Mouse (Mus musculus) limb, embryonic 14.5 days (tissue): Measurements from ENCODE around the gene Adh1. TPM values are rescaled to one million over a fixed set of nuclear protein-coding genes. Genes with fewer than 3 reads are reported as not detected.

Experiments used
- ATAC-seq: fragments of 200-750 bp; cut with Nextera tagmentation; 2 replicates; pipeline ENCODE4 v1.8.0; 2017; ENCODE audit warnings: low read depth, moderate number of reproducible peaks, moderate TSS enrichment; ENCODE audit not compliant: low FRiP score
- DNase-seq: peaks from one replicate; pipeline ENCODE4 v3.0.0-alpha.2; 2015; ENCODE audit warnings: low spot score
- H3K27ac ChIP-seq: fragments of 300-500 bp; sonication (generic); replicated peaks from 2 replicates; pipeline ENCODE4 v1.5.1; 2014; ENCODE audit warnings: low read depth, mild to moderate bottlenecking, low read length, moderate library complexity, mixed read lengths
- H3K27me3 ChIP-seq: fragments of 300-500 bp; sonication (generic); 2 replicates; pipeline ENCODE4 v1.6.1; 2014; ENCODE audit warnings: low read length, mixed read lengths; ENCODE audit not compliant: control insufficient read depth, insufficient read depth
- H3K36me3 ChIP-seq: fragments of 300-500 bp; sonication (generic); 2 replicates; pipeline ENCODE4 v1.6.1; 2014; ENCODE audit warnings: mild to moderate bottlenecking, low read length, moderate library complexity, mixed read lengths; ENCODE audit not compliant: control insufficient read depth, insufficient read depth
- H3K4me1 ChIP-seq: fragments of 300-500 bp; sonication (generic); 2 replicates; pipeline ENCODE4 v1.6.1; 2014; ENCODE audit warnings: antibody characterized with exemption, low read length, mixed read lengths; ENCODE audit not compliant: control insufficient read depth, insufficient read depth
- H3K4me2 ChIP-seq: fragments of 300-500 bp; sonication (generic); replicated peaks from 2 replicates; pipeline ENCODE4 v1.6.1; 2014; ENCODE audit warnings: low read depth, mild to moderate bottlenecking, low read length, moderate library complexity; ENCODE audit not compliant: severe bottlenecking
- H3K4me3 ChIP-seq: fragments of 300-500 bp; sonication (generic); replicated peaks from 2 replicates; pipeline ENCODE4 v1.5.1; 2014; ENCODE audit warnings: low read length
- H3K9ac ChIP-seq: fragments of 300-500 bp; sonication (generic); 2 replicates; pipeline ENCODE4 v1.6.1; 2014; ENCODE audit warnings: mild to moderate bottlenecking, low read depth, low read length, moderate library complexity; ENCODE audit not compliant: severe bottlenecking
- H3K9me3 ChIP-seq: fragments of 300-500 bp; sonication (generic); 2 replicates; pipeline ENCODE4 v1.6.1; 2016; ENCODE audit warnings: low read length; ENCODE audit not compliant: control insufficient read depth
- POLR2A ChIP-seq: fragments of 200-500 bp; IDR thresholded peaks from 2 replicates; pipeline ENCODE4 v1.8.0; 2012; ENCODE audit warnings: inconsistent platforms, mild to moderate bottlenecking, moderate library complexity, borderline replicate concordance; ENCODE audit not compliant: insufficient read depth, insufficient read length; ENCODE audit errors: extremely low read depth
- WGBS: fragments of 180-500 bp; shearing (Covaris S2); extraction: QIAGEN DNeasy Blood & Tissue Kit; methylation state at CpG from one replicate; pipeline ENCODE4 v1.1.7; 2014; 5-methylcytosine and 5-hydroxymethylcytosine counted together
- polyA plus RNA-seq, 2 experiments: library from polyadenylated mRNA; depleted of rRNA in 1 of 2; stranded (reverse) in 1 of 2; unstranded in 1 of 2; fragments of >200 nt; fragmentation: Nextera tagmentation in 1 of 2; extraction: Ambion mirVana in 1 of 2; gene quantifications; 2 replicates each; pipeline versions ENCODE4 v1.2.1 to v1.2.3; 2012 to 2014

Gene Adh1
- polyA plus RNA-seq, 2 experiments, result 8.6 to 17.4 TPM

- Histone ChIP-seq H3K4me3 (no peak overlapping the region), H3K9ac (no peak overlapping the region), H3K36me3 (no peaks in the 10 kb centered on the region), H3K27ac (no peak overlapping the region), H3K4me1 (peaks cover 13% of the 10 kb centered on the region), H3K9me3 (no peaks in the 10 kb centered on the region), H3K27me3 (no peaks in the 10 kb centered on the region), H3K4me2 (no peak overlapping the region)
- TF ChIP-seq POLR2A, result no peak
- ATAC-seq (peak; percentile 51; the same call in 1 of the 2 replicates), DNase-seq (no peak)
- 21% methylated on average over 5 of the region's 5 CpGs for WGBS
Measured at GRCm38 (mm10) chr3:138240942-138241341, 19.8 kb upstream of the Adh1 start.

- H3K4me1 ChIP-seq, result peaks cover 13% of the 10 kb centered on the region
- no peak for TF ChIP-seq POLR2A
- no peaks in the 10 kb centered on the region for H3K27me3 ChIP-seq
- no peak overlapping the region for H3K4me2 ChIP-seq
- no peak for ATAC-seq
- no peak overlapping the region for H3K9ac ChIP-seq
- DNase-seq, result no peak
- WGBS, result 25% methylated on average over 6 of the region's 6 CpGs
- H3K27ac ChIP-seq, result no peak overlapping the region
- no peak overlapping the region for H3K4me3 ChIP-seq
- no peaks in the 10 kb centered on the region for H3K9me3 ChIP-seq
- H3K36me3 ChIP-seq, result no peaks in the 10 kb centered on the region
Measured at GRCm38 (mm10) chr3:138241371-138241770, 19.4 kb upstream of the Adh1 start.

- no peak overlapping the region for H3K4me3 ChIP-seq
- no peak for TF ChIP-seq POLR2A
- H3K4me2 ChIP-seq, result no peak overlapping the region
- no peaks in the 10 kb centered on the region for H3K9me3 ChIP-seq
- H3K36me3 ChIP-seq, result no peaks in the 10 kb centered on the region
- no peak overlapping the region for H3K27ac ChIP-seq
- DNase-seq (no peak), ATAC-seq (no peak)
- H3K27me3 ChIP-seq, result no peaks in the 10 kb centered on the region
- peaks cover 13% of the 10 kb centered on the region for H3K4me1 ChIP-seq
- 41% methylated on average over 14 of the region's 14 CpGs for WGBS
- H3K9ac ChIP-seq, result no peak overlapping the region
Measured at GRCm38 (mm10) chr3:138242021-138242726, 18.6 kb upstream of the Adh1 start.

- no peak overlapping the region for H3K4me2 ChIP-seq
- 51% methylated on average over 6 of the region's 6 CpGs for WGBS
- no peak overlapping the region for H3K9ac ChIP-seq
- peaks cover 13% of the 10 kb centered on the region for H3K4me1 ChIP-seq
- no peaks in the 10 kb centered on the region for H3K36me3 ChIP-seq
- ATAC-seq, result no peak
- no peaks in the 10 kb centered on the region for H3K9me3 ChIP-seq
- DNase-seq, result no peak
- TF ChIP-seq POLR2A, result no peak
- no peaks in the 10 kb centered on the region for H3K27me3 ChIP-seq
- no peak overlapping the region for H3K4me3 ChIP-seq
- H3K27ac ChIP-seq, result no peak overlapping the region
Measured at GRCm38 (mm10) chr3:138242933-138243332, 17.9 kb upstream of the Adh1 start.

GRCm38 (mm10) chr3:138244338-138244874 is 16.4 kb upstream of the Adh1 start:
- peaks cover 13% of the 10 kb centered on the region for H3K4me1 ChIP-seq
- H3K27me3 ChIP-seq, result no peaks in the 10 kb centered on the region
- no peak overlapping the region for H3K27ac ChIP-seq
- H3K36me3 ChIP-seq, result no peaks in the 10 kb centered on the region
- H3K4me2 ChIP-seq, result no peak overlapping the region
- H3K9me3 ChIP-seq, result no peaks in the 10 kb centered on the region
- H3K4me3 ChIP-seq, result no peak overlapping the region
- ATAC-seq (no peak), DNase-seq (no peak)
- no peak for TF ChIP-seq POLR2A
- H3K9ac ChIP-seq, result no peak overlapping the region
- 63% methylated on average over 7 of the region's 7 CpGs for WGBS
